Mouse (Mus musculus): ENCODE measurements around the gene Zkscan8. TPM values are rescaled to one million over a fixed set of nuclear protein-coding genes. Genes with fewer than 3 reads are reported as not detected.

The Zkscan8 gene
- total RNA-seq (2014; rRNA removed), result 4.7 and 5.3 TPM in 2 replicates
- polyA plus RNA-seq (2012; rRNA removed), result 1.5 and 1.7 TPM in 2 replicates

DNA sequence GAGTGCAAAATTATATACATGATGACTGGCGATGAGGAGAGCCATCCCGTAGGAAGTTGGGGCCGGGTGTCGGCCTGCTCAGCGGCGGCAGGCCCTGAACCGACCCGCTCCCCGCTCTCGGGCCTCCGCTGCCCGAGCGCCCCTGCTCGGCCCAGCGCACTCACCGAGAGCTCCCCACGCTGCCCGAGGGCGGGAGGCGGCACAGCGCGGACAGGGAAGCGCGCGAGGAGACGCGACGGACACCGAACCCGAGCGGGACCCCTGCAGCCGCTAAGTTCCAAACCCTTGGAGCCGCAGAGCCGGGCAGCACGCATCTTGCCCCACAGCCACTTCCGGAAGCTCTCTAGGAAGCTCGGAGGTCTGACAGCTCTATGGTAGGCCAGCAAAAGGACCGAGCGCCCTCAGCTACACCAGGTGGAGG is at the start of gene Zkscan8:
Zkscan8 (minus strand) TSS at position 340 of the 421 bp plus-strand sequence.
- H3K9ac ChIP-seq (ENCODE audit: low read depth, low read length), result peak within 1 kb of the TSS; percentile 100
- H3K79me2 ChIP-seq (ENCODE audit: control insufficient read depth, insufficient read depth, low read length), result 0 out of 2 replicates have a peak, but pooled peaks cover 2% of the 10 kb centered on the region
- H3K4me3 ChIP-seq (ENCODE audit: insufficient read depth, low read depth, low read length), result peak within 1 kb of the TSS; percentile 98
- peaks cover 8% of the 10 kb centered on the region for H3K36me3 ChIP-seq (ENCODE audit: control insufficient read depth, insufficient read depth, low read length)
- peak; percentile 82 for DNase-seq (ENCODE audit: extremely low read depth, low read depth, low spot score)
- H3K27ac ChIP-seq (replicated peaks; ENCODE audit: insufficient read depth, low read depth, low read length), result peak within 1 kb of the TSS; percentile 87
- TF ChIP-seq CTCF (IDR thresholded peaks at IDR 0.05; ENCODE audit: low read depth, low read length) (0 out of 2 replicates have a peak, but pooled peaks have one; percentile 0), POLR2A (IDR thresholded peaks at IDR 0.05; ENCODE audit: extremely low read depth, insufficient read depth, low read length) (no peak)
- H3K4me1 ChIP-seq (ENCODE audit: control insufficient read depth, insufficient read depth, low read length), result peaks cover 2% of the 10 kb centered on the region; the same call in 1 of the 2 replicates
- H3K27me3 ChIP-seq (ENCODE audit: control insufficient read depth, insufficient read depth, low read length), result no peaks in the 10 kb centered on the region
- WGBS, result 1% methylated on average over 39 of the region's 39 CpGs

DNA sequence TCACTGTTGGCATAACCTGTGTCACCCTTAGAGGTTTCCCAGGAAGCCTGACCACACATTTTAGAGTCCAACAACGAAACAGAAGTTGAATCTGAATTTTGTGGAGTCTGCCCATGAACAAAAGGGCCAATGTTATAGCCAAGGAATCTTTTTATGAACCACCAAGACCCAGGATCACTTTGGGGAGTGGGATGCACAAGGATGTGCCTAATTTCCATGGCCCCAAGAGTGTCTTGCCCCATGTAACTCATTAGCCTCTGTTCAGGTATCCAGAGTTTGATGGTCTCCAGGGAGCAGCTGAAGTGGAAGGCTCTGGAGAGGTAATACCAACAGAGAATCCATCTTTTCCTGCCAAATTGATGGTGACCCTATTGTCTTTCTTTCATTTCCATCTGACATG is 28.9 kb upstream of the Zkscan8 start, which contains the start of gene Olfr1535:
Olfr1535 (minus strand) TSS at position 101 of the 400 bp plus-strand sequence.
- no peak within 1 kb of the TSS for H3K9ac ChIP-seq (ENCODE audit: low read depth, low read length)
- TF ChIP-seq CTCF (IDR thresholded peaks at IDR 0.05; ENCODE audit: low read depth, low read length) (no peak), POLR2A (IDR thresholded peaks at IDR 0.05; ENCODE audit: extremely low read depth, insufficient read depth, low read length) (no peak)

GRCm38 (mm10) chr13:21550416-21551110 is 19.6 kb upstream of the Zkscan8 start:
- DNase-seq (ENCODE audit: extremely low read depth, low read depth, low spot score), result peak; percentile 80
- Histone ChIP-seq H3K4me1 (ENCODE audit: control insufficient read depth, insufficient read depth, low read length) (peaks cover 6% of the 10 kb centered on the region; the same call in 1 of the 2 replicates), H3K36me3 (ENCODE audit: control insufficient read depth, insufficient read depth, low read length) (no peaks in the 10 kb centered on the region), H3K27ac (replicated peaks; ENCODE audit: insufficient read depth, low read depth, low read length) (no peak overlapping the region), H3K27me3 (ENCODE audit: control insufficient read depth, insufficient read depth, low read length) (no peaks in the 10 kb centered on the region), H3K4me3 (ENCODE audit: insufficient read depth, low read depth, low read length) (no peak overlapping the region), H3K79me2 (ENCODE audit: control insufficient read depth, insufficient read depth, low read length) (no peaks in the 10 kb centered on the region), H3K9ac (ENCODE audit: low read depth, low read length) (no peak overlapping the region)
- 16% methylated on average over 3 of the region's 3 CpGs for WGBS
- TF ChIP-seq POLR2A (IDR thresholded peaks at IDR 0.05; ENCODE audit: extremely low read depth, insufficient read depth, low read length), result no peak
- no peak for TF ChIP-seq CTCF (IDR thresholded peaks at IDR 0.05; ENCODE audit: low read depth, low read length)

More for the DNA sequence above, 28.9 kb upstream of the Zkscan8 start, which contains the start of gene Olfr1535:
- Histone ChIP-seq H3K36me3 (ENCODE audit: control insufficient read depth, insufficient read depth, low read length) (no peaks in the 10 kb centered on the region), H3K4me3 (ENCODE audit: insufficient read depth, low read depth, low read length) (no peak within 1 kb of the TSS), H3K4me1 (ENCODE audit: control insufficient read depth, insufficient read depth, low read length) (no peaks in the 10 kb centered on the region), H3K79me2 (ENCODE audit: control insufficient read depth, insufficient read depth, low read length) (no peaks in the 10 kb centered on the region), H3K27me3 (ENCODE audit: control insufficient read depth, insufficient read depth, low read length) (no peaks in the 10 kb centered on the region), H3K27ac (replicated peaks; ENCODE audit: insufficient read depth, low read depth, low read length) (no peak within 1 kb of the TSS)
- WGBS, result 51% methylated on average over 1 of the region's 1 CpGs
- DNase-seq (ENCODE audit: extremely low read depth, low read depth, low spot score), result no peak

DNA sequence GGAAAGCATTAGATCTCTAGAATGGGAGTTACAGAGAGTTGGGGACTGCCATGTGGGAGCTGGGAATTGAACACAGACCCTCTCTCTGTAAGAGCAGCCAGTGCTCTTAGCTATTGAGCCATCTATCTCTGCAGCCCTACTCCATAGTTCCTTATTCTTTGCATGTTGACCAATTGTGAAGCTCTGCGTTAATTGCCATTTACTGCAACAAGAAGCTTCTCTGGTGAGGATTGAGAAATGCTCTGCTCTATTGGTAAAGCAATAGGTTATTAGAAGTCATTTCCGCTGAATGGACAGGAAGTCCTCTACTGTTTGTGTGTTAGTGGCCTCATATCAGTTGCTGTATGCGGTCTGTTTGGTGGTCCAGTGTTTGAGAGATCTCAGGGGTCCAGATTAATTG is 18.6 kb upstream of the Zkscan8 start:
- H3K27ac ChIP-seq (replicated peaks; ENCODE audit: insufficient read depth, low read depth, low read length), result no peak overlapping the region
- no peak overlapping the region for H3K4me3 ChIP-seq (ENCODE audit: insufficient read depth, low read depth, low read length)
- H3K79me2 ChIP-seq (ENCODE audit: control insufficient read depth, insufficient read depth, low read length), result no peaks in the 10 kb centered on the region
- WGBS, result 67% methylated on average over 3 of the region's 3 CpGs
- no peaks in the 10 kb centered on the region for H3K27me3 ChIP-seq (ENCODE audit: control insufficient read depth, insufficient read depth, low read length)
- H3K36me3 ChIP-seq (ENCODE audit: control insufficient read depth, insufficient read depth, low read length), result no peaks in the 10 kb centered on the region
- TF ChIP-seq CTCF (IDR thresholded peaks at IDR 0.05; ENCODE audit: low read depth, low read length), result no peak
- TF ChIP-seq POLR2A (IDR thresholded peaks at IDR 0.05; ENCODE audit: extremely low read depth, insufficient read depth, low read length), result no peak
- H3K9ac ChIP-seq (ENCODE audit: low read depth, low read length), result no peak overlapping the region
- peak; percentile 26 for DNase-seq (ENCODE audit: extremely low read depth, low read depth, low spot score)
- H3K4me1 ChIP-seq (ENCODE audit: control insufficient read depth, insufficient read depth, low read length), result peaks cover 6% of the 10 kb centered on the region; the same call in 1 of the 2 replicates

GRCm38 (mm10) chr13:21542708-21543107 is 11.8 kb upstream of the Zkscan8 start, which contains the start of gene Olfr1366:
Gene Olfr1366, minus strand, starts transcription at chr13:21542808.
- no peak for DNase-seq (ENCODE audit: extremely low read depth, low read depth, low spot score)
- Histone ChIP-seq H3K36me3 (ENCODE audit: control insufficient read depth, insufficient read depth, low read length) (no peaks in the 10 kb centered on the region), H3K4me3 (ENCODE audit: insufficient read depth, low read depth, low read length) (no peak within 1 kb of the TSS), H3K4me1 (ENCODE audit: control insufficient read depth, insufficient read depth, low read length) (no peaks in the 10 kb centered on the region), H3K79me2 (ENCODE audit: control insufficient read depth, insufficient read depth, low read length) (no peaks in the 10 kb centered on the region), H3K27ac (replicated peaks; ENCODE audit: insufficient read depth, low read depth, low read length) (no peak within 1 kb of the TSS), H3K9ac (ENCODE audit: low read depth, low read length) (no peak within 1 kb of the TSS), H3K27me3 (ENCODE audit: control insufficient read depth, insufficient read depth, low read length) (no peaks in the 10 kb centered on the region)
- 63% methylated on average over 1 of the region's 1 CpGs for WGBS
- TF ChIP-seq CTCF (IDR thresholded peaks at IDR 0.05; ENCODE audit: low read depth, low read length) (no peak), POLR2A (IDR thresholded peaks at IDR 0.05; ENCODE audit: extremely low read depth, insufficient read depth, low read length) (no peak)
